Mouse (Mus musculus) cerebellum, postnatal 4 days (tissue): ENCODE measurements at regions not wholly inside any gene's neighbourhood (a gene's known extent, or its start where the extent isn't known, plus 50 kb on each side); places are given as distances from the start of the nearest gene placed in this dataset.

Experiments
- DNase-seq, 2 experiments: peaks; one replicate each; pipeline ENCODE4 v3.0.0; 2022; ENCODE audit warnings: low spot score in 2 of 2, mixed read lengths in 1 of 2

GRCm38 (mm10) chr6:67114753-67115152 is 77.5 kb upstream of the Gadd45a start:
- no peak for DNase-seq

- DNase-seq: no peak
These were observed 76.5 kb upstream of the Gadd45a start for GRCm38 (mm10) chr6:67113686-67114278.

GRCm38 (mm10) chr6:67113261-67113660 is 76.0 kb upstream of the Gadd45a start:
- no peak for DNase-seq

GRCm38 (mm10) chr6:67112311-67112710 is 75.1 kb upstream of the Gadd45a start:
- DNase-seq: no peak

GRCm38 (mm10) chr6:67111581-67111980 is 74.3 kb upstream of the Gadd45a start:
- DNase-seq: no peak

GRCm38 (mm10) chr6:67110391-67110790 is 73.1 kb upstream of the Gadd45a start:
- DNase-seq: no peak

- DNase-seq: no peak
These were observed 72.5 kb upstream of the Gadd45a start for GRCm38 (mm10) chr6:67109774-67110173.

- DNase-seq: no peak
These were observed 70.3 kb upstream of the Gadd45a start for GRCm38 (mm10) chr6:67107517-67107916.

GRCm38 (mm10) chr6:67106493-67106892 is 69.2 kb upstream of the Gadd45a start:
- no peak for DNase-seq

GRCm38 (mm10) chr6:67105386-67105785 is 68.1 kb upstream of the Gadd45a start:
- no peak for DNase-seq

- no peak for DNase-seq
These were observed 66.9 kb upstream of the Gadd45a start for GRCm38 (mm10) chr6:67104205-67104604.

- no peak for DNase-seq
These were observed 65.4 kb upstream of the Gadd45a start for GRCm38 (mm10) chr6:67102541-67103134.

- no peak for DNase-seq
These were observed 64.8 kb upstream of the Gadd45a start for GRCm38 (mm10) chr6:67102014-67102413.

GRCm38 (mm10) chr6:67094426-67094825 is 57.2 kb upstream of the Gadd45a start:
- no peak for DNase-seq

GRCm38 (mm10) chr6:67093128-67093527 is 55.9 kb upstream of the Gadd45a start:
- no peak for DNase-seq

- no peak for DNase-seq
These were observed 52.9 kb upstream of the Gadd45a start for GRCm38 (mm10) chr6:67090150-67090549.

GRCm38 (mm10) chr6:67089530-67090140 is 52.4 kb upstream of the Gadd45a start:
- no peak for DNase-seq

GRCm38 (mm10) chr6:67088741-67089455 is 51.6 kb upstream of the Gadd45a start:
- DNase-seq: no peak

GRCm38 (mm10) chr6:67087837-67088440 is 50.7 kb upstream of the Gadd45a start:
- no peak for DNase-seq

- no peak for DNase-seq
These were observed 50.1 kb upstream of the Gadd45a start for GRCm38 (mm10) chr6:67087393-67087792.
